Mouse (Mus musculus) MEL (cell line): ENCODE measurements around the gene Sacs. TPM values are rescaled to one million over a fixed set of nuclear protein-coding genes. Genes with fewer than 3 reads are reported as not detected.

Source experiments
- DNase-seq: peaks from one replicate; pipeline ENCODE4 v3.0.0; 2011; ENCODE audit warnings: low read depth, low spot score
- H3K27ac ChIP-seq: 2 replicates; pipeline ENCODE4 v1.5.1; 2012; ENCODE audit warnings: low read depth, mild to moderate bottlenecking, control low read depth, low read length, moderate library complexity; ENCODE audit not compliant: control insufficient read depth
- H3K27me3 ChIP-seq, 2 experiments: fragments of 150-350 bp in 1 of 2; sonication (generic) in 1 of 2; 2 replicates each; pipeline ENCODE4 v1.6.1; 2012; ENCODE audit warnings: low read length in 2 of 2, mild to moderate bottlenecking in 2 of 2, improper control_type of control experiment in 1 of 2, moderate library complexity in 1 of 2; ENCODE audit not compliant: insufficient read depth in 2 of 2, control insufficient read depth in 1 of 2
- H3K36me3 ChIP-seq, 2 experiments: 2 replicates each; pipeline ENCODE4 v1.6.1; 2012 to 2014; ENCODE audit warnings: low read length in 2 of 2, improper control_type of control experiment in 1 of 2, inconsistent platforms in 1 of 2, mild to moderate bottlenecking in 1 of 2; ENCODE audit not compliant: insufficient read depth in 2 of 2, control insufficient read depth in 1 of 2
- H3K4me1 ChIP-seq, 2 experiments: fragments of 150-350 bp in 1 of 2; sonication (generic) in 1 of 2; 2 replicates each; pipeline ENCODE4 v1.6.1; 2012; ENCODE audit warnings: low read length in 2 of 2, improper control_type of control experiment in 1 of 2, mild to moderate bottlenecking in 1 of 2; ENCODE audit not compliant: insufficient read depth in 2 of 2, control insufficient read depth in 1 of 2
- H3K4me3 ChIP-seq, 2 experiments: fragments of 150-350 bp in 1 of 2; sonication (generic) in 1 of 2; 2 replicates each; pipeline ENCODE4 v1.5.1; 2012; ENCODE audit warnings: low read depth in 2 of 2, low read length in 2 of 2, mild to moderate bottlenecking in 2 of 2, moderate library complexity in 2 of 2, control low read depth in 1 of 2, improper control_type of control experiment in 1 of 2; ENCODE audit not compliant: control insufficient read depth in 1 of 2, insufficient read depth in 1 of 2
- H3K79me2 ChIP-seq: 2 replicates; pipeline ENCODE4 v1.6.1; 2012; ENCODE audit warnings: mild to moderate bottlenecking, low read length, moderate library complexity; ENCODE audit not compliant: control insufficient read depth, poor library complexity, insufficient read depth
- H3K9ac ChIP-seq: 2 replicates; pipeline ENCODE4 v1.6.1; 2012; ENCODE audit warnings: low read depth, mild to moderate bottlenecking, control low read depth, low read length, moderate library complexity; ENCODE audit not compliant: control insufficient read depth, poor library complexity, severe bottlenecking
- H3K9me3 ChIP-seq: fragments of 150-350 bp; sonication (generic); replicated peaks from 2 replicates; pipeline ENCODE4 v1.6.1; 2012; ENCODE audit warnings: mild to moderate bottlenecking, low read length, improper control_type of control experiment, moderate library complexity; ENCODE audit not compliant: insufficient read depth
- CHD1 ChIP-seq: IDR thresholded peaks from 2 replicates; pipeline ENCODE4 v1.6.1; 2012; ENCODE audit warnings: low read depth, mild to moderate bottlenecking, inconsistent platforms, low read length, improper control_type of control experiment
- CHD2 ChIP-seq: IDR thresholded peaks from 2 replicates; pipeline ENCODE4 v1.6.1; 2011; ENCODE audit warnings: low read length, improper control_type of control experiment
- CTCF ChIP-seq, 3 experiments: IDR thresholded peaks in 2 of 3; conservative IDR thresholded peaks in 1 of 3; 2 replicates each; pipeline ENCODE4 v1.5.1; 2011 to 2012; ENCODE audit warnings: low read length in 3 of 3, low read depth in 2 of 3, mild to moderate bottlenecking in 2 of 3, improper control_type of control experiment in 1 of 3, inconsistent platforms in 1 of 3, mixed read lengths in 1 of 3, moderate library complexity in 1 of 3; ENCODE audit not compliant: control insufficient read depth in 1 of 3, insufficient read depth in 1 of 3, poor library complexity in 1 of 3, severe bottlenecking in 1 of 3
- E2F4 ChIP-seq: IDR thresholded peaks from 2 replicates; pipeline ENCODE4 v1.6.1; 2011; ENCODE audit warnings: low read depth, low read length, improper control_type of control experiment, borderline replicate concordance
- ETS1 ChIP-seq: IDR thresholded peaks from 2 replicates; pipeline ENCODE4 v1.6.1; 2012; ENCODE audit warnings: low read depth, mild to moderate bottlenecking, inconsistent platforms, low read length, improper control_type of control experiment, moderate library complexity
- GABPA ChIP-seq: IDR thresholded peaks from 2 replicates; pipeline ENCODE4 v1.6.1; 2012; ENCODE audit warnings: low read depth, mild to moderate bottlenecking, inconsistent platforms, low read length, improper control_type of control experiment, moderate library complexity
- GATA1 ChIP-seq: IDR thresholded peaks from 2 replicates; pipeline ENCODE4 v1.6.1; 2011; ENCODE audit warnings: low read depth, low read length, improper control_type of control experiment
- KAT2A ChIP-seq: conservative IDR thresholded peaks from 2 replicates; pipeline ENCODE4 v1.6.1; 2012; ENCODE audit warnings: low read depth, low read length, improper control_type of control experiment, inconsistent platforms
- MAFK ChIP-seq: IDR thresholded peaks from 2 replicates; pipeline ENCODE4 v1.6.1; 2011; ENCODE audit warnings: low read depth, mild to moderate bottlenecking, low read length, improper control_type of control experiment, borderline replicate concordance
- MAX ChIP-seq: IDR thresholded peaks from 2 replicates; pipeline ENCODE4 v1.6.1; 2011; ENCODE audit warnings: low read length, improper control_type of control experiment
- MXI1 ChIP-seq: IDR thresholded peaks from 2 replicates; pipeline ENCODE4 v1.6.1; 2011; ENCODE audit warnings: mild to moderate bottlenecking, low read depth, low read length, improper control_type of control experiment
- NELFE ChIP-seq: IDR thresholded peaks from 2 replicates; pipeline ENCODE4 v1.6.1; 2011; ENCODE audit warnings: low read depth, low read length, improper control_type of control experiment
- NRF1 ChIP-seq: IDR thresholded peaks from 2 replicates; pipeline ENCODE4 v1.6.1; 2014; ENCODE audit warnings: low read depth, mild to moderate bottlenecking, inconsistent platforms, low read length, improper control_type of control experiment, moderate library complexity; ENCODE audit not compliant: poor library complexity, insufficient read depth, severe bottlenecking
- POLR2AphosphoS5 ChIP-seq: IDR thresholded peaks from 2 replicates; pipeline ENCODE4 v1.6.1; 2012; ENCODE audit warnings: low read depth, borderline replicate concordance, mild to moderate bottlenecking, inconsistent platforms, low read length, moderate library complexity, mixed read lengths
- RAD21 ChIP-seq: IDR thresholded peaks from 2 replicates; pipeline ENCODE4 v1.6.1; 2011; ENCODE audit warnings: mild to moderate bottlenecking, low read depth, low read length, improper control_type of control experiment
- RCOR1 ChIP-seq: IDR thresholded peaks from 2 replicates; pipeline ENCODE4 v1.6.1; 2012; ENCODE audit warnings: low read depth, mild to moderate bottlenecking, inconsistent platforms, low read length, improper control_type of control experiment
- SMC3 ChIP-seq: IDR thresholded peaks from 2 replicates; pipeline ENCODE4 v1.6.1; 2011; ENCODE audit warnings: low read depth, low read length, improper control_type of control experiment
- TAL1 ChIP-seq: IDR thresholded peaks from 2 replicates; pipeline ENCODE4 v1.6.1; 2012; ENCODE audit warnings: mild to moderate bottlenecking, inconsistent platforms, low read length, moderate library complexity, mixed read lengths
- TCF12 ChIP-seq: IDR thresholded peaks from 2 replicates; pipeline ENCODE4 v1.6.1; 2014; ENCODE audit warnings: low read depth, mild to moderate bottlenecking, inconsistent platforms, low read length, improper control_type of control experiment, moderate library complexity
- UBTF ChIP-seq: IDR thresholded peaks from 2 replicates; pipeline ENCODE4 v1.6.1; 2012; ENCODE audit warnings: low read depth, mild to moderate bottlenecking, inconsistent platforms, low read length, improper control_type of control experiment, moderate library complexity, borderline replicate concordance; ENCODE audit not compliant: insufficient read depth
- USF1 ChIP-seq: IDR thresholded peaks from 2 replicates; pipeline ENCODE4 v1.6.1; 2014; ENCODE audit warnings: low read depth, mild to moderate bottlenecking, inconsistent platforms, low read length, improper control_type of control experiment, moderate library complexity
- USF2 ChIP-seq, 2 experiments: IDR thresholded peaks; 2 replicates each; pipeline ENCODE4 v1.6.1; 2011 to 2012; ENCODE audit warnings: improper control_type of control experiment in 2 of 2, low read length in 2 of 2, borderline replicate concordance in 1 of 2, inconsistent platforms in 1 of 2, low read depth in 1 of 2, mild to moderate bottlenecking in 1 of 2; ENCODE audit not compliant: insufficient read depth in 1 of 2
- ZKSCAN1 ChIP-seq: IDR thresholded peaks from 2 replicates; pipeline ENCODE4 v1.6.1; 2012; ENCODE audit warnings: low read depth, mild to moderate bottlenecking, inconsistent platforms, low read length, improper control_type of control experiment, moderate library complexity
- polyA plus RNA-seq, 2 experiments: library from polyadenylated mRNA; stranded (reverse) in 1 of 2; unstranded in 1 of 2; fragments of >175 nt in 1 of 2; fragments of >200 nt in 1 of 2; gene quantifications; 2 replicates each; pipeline versions ENCODE4 v1.2.1 to v1.2.4; 2012; ENCODE audit warnings: low replicate concordance in 2 of 2, low read depth in 1 of 2; ENCODE audit not compliant: insufficient read length in 2 of 2, insufficient read depth in 1 of 2, missing spikeins in 1 of 2
- total RNA-seq: library from RNA; depleted of rRNA; stranded (reverse); fragments of 300-350 nt; gene quantifications from 2 replicates; pipeline ENCODE4 v1.2.3, GENCODE M21; 2012

The Sacs gene
- total and polyA plus RNA-seq, 3 experiments, result 10.9 to 32.0 (median 12.1) TPM

DNA sequence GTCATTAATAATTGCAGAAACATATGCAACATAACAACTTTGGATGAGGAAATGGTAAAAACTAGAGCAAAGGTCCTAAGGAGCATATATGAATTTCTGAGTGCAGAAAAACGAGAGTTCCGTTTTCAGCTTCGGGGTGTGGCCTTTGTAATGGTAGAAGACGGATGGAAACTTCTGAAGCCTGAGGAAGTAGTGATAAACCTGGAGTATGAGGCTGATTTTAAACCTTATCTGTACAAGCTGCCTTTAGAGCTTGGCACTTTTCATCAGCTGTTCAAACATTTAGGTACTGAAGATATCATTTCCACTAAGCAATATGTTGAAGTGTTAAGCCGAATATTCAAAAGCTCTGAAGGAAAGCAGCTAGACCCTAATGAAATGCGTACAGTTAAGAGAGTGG, 73.5 kb downstream of the Sacs start:
- H3K9me3 ChIP-seq, result no peaks in the 10 kb centered on the region
- no peak overlapping the region for H3K27ac ChIP-seq
- H3K36me3 ChIP-seq, result no peaks in the 10 kb centered on the region; a peak in 1 of 4 replicates
- no peak overlapping the region for H3K4me3 ChIP-seq
- no peaks in the 10 kb centered on the region for H3K27me3 ChIP-seq
- DNase-seq, result peak; percentile 49
- TF ChIP-seq ETS1 (no peak), TAL1 (peak; percentile 39), GATA1 (peak; percentile 47; the same call in 1 of the 2 replicates), RAD21 (no peak), TCF12 (0 out of 2 replicates have a peak, but pooled peaks have one; percentile 15), E2F4 (no peak)
- TF ChIP-seq, all 39 proteins: peak for 3
- H3K4me1 ChIP-seq, result peaks cover 0 to 4% of the 10 kb centered on the region in 2 experiments; a peak in 2 of 4 replicates
- no peaks in the 10 kb centered on the region for H3K79me2 ChIP-seq
- no peak overlapping the region for H3K9ac ChIP-seq

DNA sequence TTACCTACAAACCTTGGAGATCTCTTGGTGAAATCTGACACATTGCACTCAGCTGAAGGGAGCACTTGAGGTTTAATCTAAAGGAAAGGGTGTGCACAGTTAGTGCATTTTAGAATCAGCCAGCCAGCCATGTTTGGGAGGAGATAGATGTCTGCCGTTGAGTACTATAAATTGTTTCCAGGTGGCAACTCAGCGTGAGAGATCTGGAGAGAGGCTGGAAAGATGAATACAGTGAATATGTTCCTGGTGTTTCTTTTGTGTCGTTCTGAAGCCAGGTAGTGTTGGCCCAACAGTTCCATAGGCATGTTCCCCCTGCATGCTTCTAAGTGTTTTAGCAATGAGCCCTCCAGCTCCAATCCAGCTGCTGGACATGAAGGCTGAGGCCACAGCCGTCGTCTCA, 82.9 kb downstream of the Sacs start:
- no peak for TF ChIP-seq MAX
- no peak for TF ChIP-seq MAFK
- TF ChIP-seq ZKSCAN1, result no peak
- no peak for TF ChIP-seq CHD2
- no peak for TF ChIP-seq USF2 (IDR thresholded peaks at IDR 0.05; ENCODE audit: borderline replicate concordance in 1 of 2, insufficient read depth in 1 of 2, low read depth in 1 of 2, low read length in 2 of 2)
- no peak for TF ChIP-seq USF1
- no peaks in the 10 kb centered on the region for H3K79me2 ChIP-seq
- no peak overlapping the region for H3K27ac ChIP-seq
- H3K36me3 ChIP-seq, result no peaks in the 10 kb centered on the region
- H3K27me3 ChIP-seq, result no peaks in the 10 kb centered on the region
- H3K9ac ChIP-seq, result no peak overlapping the region
- no peaks in the 10 kb centered on the region for H3K4me1 ChIP-seq
- no peaks in the 10 kb centered on the region for H3K9me3 ChIP-seq
- no peak for DNase-seq
- no peak overlapping the region for H3K4me3 ChIP-seq

DNA sequence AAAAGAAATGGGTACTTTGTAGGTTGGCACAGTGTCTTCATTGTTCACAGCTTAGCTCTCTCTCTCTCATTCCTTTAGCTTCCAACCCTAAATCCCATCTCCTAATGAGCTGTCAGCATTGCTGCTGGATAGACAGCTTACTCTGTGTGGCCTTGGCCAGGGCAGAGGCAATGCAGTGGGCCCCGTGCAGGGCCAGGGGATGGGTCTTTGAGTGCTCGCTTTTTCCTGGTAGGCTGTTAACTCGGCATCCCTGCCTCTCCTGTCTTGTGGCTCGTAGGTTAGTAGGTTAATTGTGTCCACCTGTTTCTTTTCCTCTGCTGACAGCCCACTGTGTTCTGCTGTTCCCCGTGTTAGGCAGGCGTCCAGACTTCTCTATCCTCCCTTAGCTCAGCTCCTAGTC, 84.2 kb downstream of the Sacs start:
- Histone ChIP-seq H3K9me3 (no peaks in the 10 kb centered on the region), H3K4me1 (no peaks in the 10 kb centered on the region), H3K9ac (no peak overlapping the region), H3K4me3 (no peak overlapping the region), H3K36me3 (no peaks in the 10 kb centered on the region), H3K27ac (no peak overlapping the region), H3K27me3 (no peaks in the 10 kb centered on the region), H3K79me2 (no peaks in the 10 kb centered on the region)
- TF ChIP-seq USF2 (IDR thresholded peaks at IDR 0.05; ENCODE audit: borderline replicate concordance in 1 of 2, insufficient read depth in 1 of 2, low read depth in 1 of 2, low read length in 2 of 2), result no peak
- no peak for TF ChIP-seq MAFK
- TF ChIP-seq UBTF, result no peak
- no peak for TF ChIP-seq CTCF (IDR thresholded peaks at IDR 0.05 in 2 of 3, conservative IDR thresholded peaks at IDR 0.05 in 1 of 3; ENCODE audit: control insufficient read depth in 1 of 3, insufficient read depth in 1 of 3, low read depth in 2 of 3, low read length in 3 of 3, poor library complexity in 1 of 3, severe bottlenecking in 1 of 3)
- TF ChIP-seq USF1, result no peak
- TF ChIP-seq TAL1, result no peak
- no peak for TF ChIP-seq GATA1
- TF ChIP-seq NRF1, result no peak
- no peak for TF ChIP-seq CHD1
- no peak for TF ChIP-seq POLR2AphosphoS5
- TF ChIP-seq ZKSCAN1, result no peak
- no peak for TF ChIP-seq KAT2A
- TF ChIP-seq NELFE, result no peak
- TF ChIP-seq E2F4, result no peak
- TF ChIP-seq GABPA, result no peak
- TF ChIP-seq RCOR1, result no peak
- TF ChIP-seq SMC3, result no peak
- no peak for TF ChIP-seq MXI1
- no peak for DNase-seq
